Mouse (Mus musculus) stomach, embryonic 14.5 days (tissue): ENCODE results near the gene Tmem88. TPM values are rescaled to one million over a fixed set of nuclear protein-coding genes. Genes with fewer than 3 reads are reported as not detected.

ENCODE experiments used
- ATAC-seq: fragments of 200-750 bp; cut with Nextera tagmentation; 2 replicates; pipeline ENCODE4 v1.8.0; 2017; ENCODE audit warnings: low read depth, moderate TSS enrichment; ENCODE audit not compliant: insufficient number of reproducible peaks, insufficient read depth, low FRiP score
- H3K27ac ChIP-seq: fragments of 300-500 bp; sonication (generic); 2 replicates; pipeline ENCODE4 v1.5.1; 2014; ENCODE audit warnings: mild to moderate bottlenecking, low read length, moderate library complexity, mixed read lengths
- H3K27me3 ChIP-seq: fragments of 300-500 bp; sonication (generic); 2 replicates; pipeline ENCODE4 v1.6.1; 2014; ENCODE audit warnings: low read length, control low read depth, mixed read lengths; ENCODE audit not compliant: control insufficient read depth, insufficient read depth
- H3K36me3 ChIP-seq: fragments of 300-500 bp; sonication (generic); 2 replicates; pipeline ENCODE4 v1.6.1; 2014; ENCODE audit warnings: mild to moderate bottlenecking, control low read depth, low read length, moderate library complexity, mixed read lengths; ENCODE audit not compliant: control insufficient read depth, insufficient read depth
- H3K4me1 ChIP-seq: fragments of 300-500 bp; sonication (generic); 2 replicates; pipeline ENCODE4 v1.6.1; 2014; ENCODE audit warnings: low read length, control low read depth, mixed read lengths; ENCODE audit not compliant: control insufficient read depth, insufficient read depth
- H3K4me2 ChIP-seq: fragments of 300-500 bp; sonication (generic); replicated peaks from 2 replicates; pipeline ENCODE4 v1.6.1; 2014; ENCODE audit warnings: low read depth, low read length, control low read depth
- H3K4me3 ChIP-seq: fragments of 300-500 bp; sonication (generic); 2 replicates; pipeline ENCODE4 v1.5.1; 2014; ENCODE audit warnings: low read depth, low read length, control low read depth
- H3K9ac ChIP-seq: fragments of 300-500 bp; sonication (generic); replicated peaks from 2 replicates; pipeline ENCODE4 v1.6.1; 2014; ENCODE audit warnings: low read depth, mild to moderate bottlenecking, control low read depth, low read length, moderate library complexity, mixed read lengths
- H3K9me3 ChIP-seq: fragments of 300-500 bp; sonication (generic); 2 replicates; pipeline ENCODE4 v1.6.1; 2016; ENCODE audit warnings: low read depth, low read length, control low read depth; ENCODE audit not compliant: control insufficient read depth
- WGBS: fragments of 180-500 bp; shearing (Covaris S2); extraction: QIAGEN DNeasy Blood & Tissue Kit; methylation state at CpG from one replicate; pipeline ENCODE4 v1.1.7; 2014; 5-methylcytosine and 5-hydroxymethylcytosine counted together
- polyA plus RNA-seq: library from polyadenylated mRNA; unstranded; fragments of >200 nt; fragmentation: Nextera tagmentation; extraction: Ambion mirVana; gene quantifications from 2 replicates; pipeline ENCODE4 v1.2.1, GENCODE M21; 2014

Tmem88 gene
- polyA plus RNA-seq, 1 experiment from 2014 or later: 30.0 TPM

- Histone ChIP-seq H3K4me3 (no peak overlapping the region), H3K27ac (no peak overlapping the region), H3K9me3 (no peaks in the 10 kb centered on the region), H3K9ac (no peak overlapping the region), H3K36me3 (no peaks in the 10 kb centered on the region), H3K27me3 (no peaks in the 10 kb centered on the region), H3K4me2 (no peak overlapping the region), H3K4me1 (no peaks in the 10 kb centered on the region)
- ATAC-seq: no peak
- WGBS: 69% methylated on average over 7 of the region's 7 CpGs
Measured at GRCm38 (mm10) chr11:69386758-69387157, 11.3 kb downstream of the Tmem88 start.

- Histone ChIP-seq H3K27me3 (no peaks in the 10 kb centered on the region), H3K4me3 (no peak overlapping the region), H3K9me3 (no peaks in the 10 kb centered on the region), H3K9ac (no peak overlapping the region), H3K36me3 (no peaks in the 10 kb centered on the region), H3K27ac (no peak overlapping the region), H3K4me1 (no peaks in the 10 kb centered on the region), H3K4me2 (no peak overlapping the region)
- ATAC-seq: no peak
- WGBS: 77% methylated on average over 6 of the region's 6 CpGs
Measured at GRCm38 (mm10) chr11:69384979-69385378, 13.1 kb downstream of the Tmem88 start.

- Histone ChIP-seq H3K4me3 (no peak overlapping the region), H3K9me3 (no peaks in the 10 kb centered on the region), H3K27ac (no peak overlapping the region), H3K27me3 (no peaks in the 10 kb centered on the region), H3K4me1 (no peaks in the 10 kb centered on the region), H3K36me3 (no peaks in the 10 kb centered on the region), H3K4me2 (no peak overlapping the region), H3K9ac (no peak overlapping the region)
- no peak for ATAC-seq
- WGBS: 65% methylated on average over 10 of the region's 10 CpGs
Measured at GRCm38 (mm10) chr11:69382478-69383105, 15.4 kb downstream of the Tmem88 start.

GRCm38 (mm10) chr11:69381356-69381755 is 16.7 kb downstream of the Tmem88 start:
- Histone ChIP-seq H3K36me3 (no peaks in the 10 kb centered on the region; the same call in 1 of the 2 replicates), H3K4me3 (no peak overlapping the region), H3K4me1 (no peaks in the 10 kb centered on the region), H3K4me2 (no peak overlapping the region), H3K27ac (no peak overlapping the region), H3K9me3 (no peaks in the 10 kb centered on the region), H3K9ac (no peak overlapping the region), H3K27me3 (no peaks in the 10 kb centered on the region)
- 77% methylated on average over 6 of the region's 6 CpGs for WGBS
- ATAC-seq: no peak

GRCm38 (mm10) chr11:69379600-69379999 is 18.4 kb downstream of the Tmem88 start:
- H3K4me1 ChIP-seq: no peaks in the 10 kb centered on the region
- no peaks in the 10 kb centered on the region; the same call in 1 of the 2 replicates for H3K36me3 ChIP-seq
- no peak overlapping the region for H3K27ac ChIP-seq
- no peak overlapping the region for H3K4me3 ChIP-seq
- H3K9ac ChIP-seq: no peak overlapping the region
- WGBS: 87% methylated on average over 3 of the region's 3 CpGs
- H3K9me3 ChIP-seq: no peaks in the 10 kb centered on the region
- no peak overlapping the region for H3K4me2 ChIP-seq
- no peaks in the 10 kb centered on the region for H3K27me3 ChIP-seq
- ATAC-seq: no peak

- Histone ChIP-seq H3K36me3 (peaks cover 11% of the 10 kb centered on the region; the same call in 1 of the 2 replicates), H3K27ac (no peak overlapping the region), H3K9me3 (no peaks in the 10 kb centered on the region), H3K9ac (no peak overlapping the region), H3K27me3 (no peaks in the 10 kb centered on the region), H3K4me2 (no peak overlapping the region), H3K4me3 (no peak overlapping the region), H3K4me1 (peaks cover 5% of the 10 kb centered on the region; the same call in 1 of the 2 replicates)
- no peak for ATAC-seq
- 70% methylated on average over 3 of the region's 3 CpGs for WGBS
Measured at GRCm38 (mm10) chr11:69377766-69378165, 20.3 kb downstream of the Tmem88 start.

GRCm38 (mm10) chr11:69375646-69376045 is 22.4 kb downstream of the Tmem88 start:
- WGBS: 90% methylated on average over 4 of the region's 4 CpGs
- Histone ChIP-seq H3K9ac (no peak overlapping the region), H3K4me2 (no peak overlapping the region), H3K4me3 (no peak overlapping the region), H3K27ac (no peak overlapping the region), H3K4me1 (peaks cover 25% of the 10 kb centered on the region), H3K36me3 (peaks cover 11% of the 10 kb centered on the region; the same call in 1 of the 2 replicates), H3K9me3 (no peaks in the 10 kb centered on the region), H3K27me3 (no peaks in the 10 kb centered on the region)
- ATAC-seq: no peak

- Histone ChIP-seq H3K4me1 (peaks cover 27% of the 10 kb centered on the region), H3K9ac (no peak overlapping the region), H3K27ac (no peak overlapping the region), H3K9me3 (no peaks in the 10 kb centered on the region), H3K4me2 (no peak overlapping the region), H3K4me3 (no peak overlapping the region), H3K36me3 (peaks cover 11% of the 10 kb centered on the region; the same call in 1 of the 2 replicates), H3K27me3 (no peaks in the 10 kb centered on the region)
- ATAC-seq: peak; percentile 44; the same call in 1 of the 2 replicates
- 88% methylated on average over 16 of the region's 16 CpGs for WGBS
Measured at GRCm38 (mm10) chr11:69373223-69373965, 24.6 kb downstream of the Tmem88 start.
